Mouse (Mus musculus): Measurements from ENCODE around the gene Mpnd. TPM values are rescaled to one million over a fixed set of nuclear protein-coding genes. Genes with fewer than 3 reads are reported as not detected.

Mpnd gene
- total RNA-seq, 2 experiments from 2014 or later, result 44.1 to 49.9 TPM

Other genes starting within 250 kb of the Mpnd start
- 1 to 10 TPM; 3.4 to 4.3 TPM for gene Zfp119a, start 126.8 kb upstream of the Mpnd start, total RNA-seq (2021)
- 1 to 10 TPM; 4.6 to 5.3 TPM for gene Zfp959, start 113.6 kb upstream of the Mpnd start, total RNA-seq (2021)
- 1 to 10 TPM; 3.3 to 4.1 TPM for gene Zfp119b, start 56.2 kb upstream of the Mpnd start, total RNA-seq (2021)
- under 1 TPM; 0.63 to 0.81 TPM for gene Ebi3, start 53.1 kb upstream of the Mpnd start, total RNA-seq (2021)
- gene Yju2, start 46.6 kb upstream of the Mpnd start, total RNA-seq (2021), result 10 to 100 TPM; 10.8 to 12.6 TPM
- gene Shd, start 35.2 kb upstream of the Mpnd start, total RNA-seq (2021), result 1 to 10 TPM; 1.3 to 3.1 TPM
- under 1 TPM in 1 of 2 experiments, not detected in 1; 0.74 TPM for gene Fsd1, start 19.2 kb upstream of the Mpnd start, total RNA-seq (2021)
- 10 to 100 TPM; 15.9 to 17.9 TPM for gene Stap2, start 127 bp upstream of the Mpnd start, total RNA-seq (2021)
- gene Sh3gl1, start 30.9 kb downstream of the Mpnd start, total RNA-seq (2021), result 10 to 100 TPM; 23.0 to 24.1 TPM
- 1 to 10 TPM; 2.6 to 3.4 TPM for gene Chaf1a, start 34.7 kb downstream of the Mpnd start, total RNA-seq (2021)
- gene Ubxn6, start 69.3 kb downstream of the Mpnd start, total RNA-seq (2021), result 10 to 100 TPM; 46.9 to 50.5 TPM
- gene Hdgfl2, start 73.9 kb downstream of the Mpnd start, total RNA-seq (2021), result 10 to 100 TPM; 37.3 to 39.8 TPM
- 100 to 1,000 TPM; 125 to 147 TPM for gene Plin4, start 104.1 kb downstream of the Mpnd start, total RNA-seq (2021)
- gene Plin5, start 111.9 kb downstream of the Mpnd start, total RNA-seq (2021), result 100 to 1,000 TPM; 154 to 166 TPM
- gene Lrg1, start 116.3 kb downstream of the Mpnd start, total RNA-seq (2021), result 10 to 100 TPM; 36.7 to 45.8 TPM
- gene Sema6b, start 134.6 kb downstream of the Mpnd start, total RNA-seq (2021), result 10 to 100 TPM; 14.5 to 14.7 TPM
- 1 to 10 TPM; 3.5 to 5.1 TPM for gene Tnfaip8l1, start 156.8 kb downstream of the Mpnd start, total RNA-seq (2021)
- 10 to 100 TPM; 33.2 to 34.6 TPM for gene Mydgf, start 178.2 kb downstream of the Mpnd start, total RNA-seq (2021)
- 10 to 100 TPM; 32.8 to 36.6 TPM for gene Dpp9, start 213.2 kb downstream of the Mpnd start, total RNA-seq (2021)

Measured in heart, postnatal 14 days (tissue).